Comparison of ENCODE assay signal across 18 mouse cellular contexts in the genomic region with DNA sequence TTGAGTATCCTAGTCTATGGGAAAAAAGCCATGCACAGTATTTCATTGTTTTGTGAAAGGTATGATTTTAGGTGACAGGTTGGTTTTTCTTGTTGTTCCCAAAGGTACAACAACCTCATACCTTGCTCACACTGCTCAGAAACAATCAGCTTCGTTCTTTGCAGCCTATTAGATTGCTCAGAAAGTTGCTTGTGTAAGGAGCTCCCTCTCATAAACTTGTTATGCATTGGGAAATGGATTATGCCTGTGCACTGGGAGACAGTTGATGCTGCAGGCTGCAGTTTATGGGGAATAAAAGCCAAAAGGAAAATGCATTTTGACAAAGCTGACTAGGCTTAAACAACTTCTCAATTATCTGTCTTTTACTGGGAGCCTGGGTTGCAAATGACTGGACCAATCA.
"Had no signal": no experiment of that assay in that cellular context is flagged by ENCODE, and none has a peak within 500 bp of the region (broad histone marks: within the 10 kb centered on the region; RNA-seq: fewer than 3 reads in every experiment).

No protein-coding gene starts in this region.

- H3K27ac ChIP-seq: liver, embryonic 12.5 days; liver, embryonic 14.5 days; midbrain, embryonic 13.5 days; neural tube, embryonic 12.5 days had no signal

- H3K4me1 ChIP-seq: liver, embryonic 12.5 days; midbrain, embryonic 13.5 days had no signal

- DNase-seq: lung, adult 18-20 months; lung, embryonic 14.5 days; lung, postnatal 10 days; lung, postnatal 4 days; retina, postnatal 1 day; right cerebral cortex, adult 18-20 months; right cerebral cortex, postnatal 25 days; right cerebral cortex, postnatal 4 days; spleen, adult 18-20 months; thymus, adult 18-20 months; thymus, postnatal 14 days; thymus, postnatal 36 days had no signal

- H3K4me3 ChIP-seq: liver, embryonic 12.5 days; midbrain, embryonic 13.5 days; myocyte; neural tube, embryonic 12.5 days had no signal

- H3K4me2 ChIP-seq: liver, embryonic 12.5 days; lung, embryonic 14.5 days; midbrain, embryonic 11.5 days; midbrain, embryonic 13.5 days; neural tube, embryonic 12.5 days had no signal

- H3K27me3 ChIP-seq: liver, embryonic 12.5 days; midbrain, embryonic 13.5 days; neural tube, embryonic 12.5 days had no signal

- H3K9ac ChIP-seq: liver, embryonic 12.5 days; liver, embryonic 14.5 days; lung, embryonic 14.5 days; midbrain, embryonic 13.5 days; neural tube, embryonic 12.5 days had no signal

- ATAC-seq: liver, embryonic 12.5 days; midbrain, embryonic 13.5 days had no signal

- H3K36me3 ChIP-seq: liver, embryonic 12.5 days; midbrain, embryonic 13.5 days; neural tube, embryonic 12.5 days had no signal

- H3K9me3 ChIP-seq: liver, embryonic 12.5 days; midbrain, embryonic 13.5 days; neural tube, embryonic 12.5 days had no signal
